Mouse (Mus musculus) C2C12 (cell line): ENCODE results near the gene Tenm4. TPM values are rescaled to one million over a fixed set of nuclear protein-coding genes. Genes with fewer than 3 reads are reported as not detected.

ENCODE experiments used
- H3K27me3 ChIP-seq: one replicate; pipeline ENCODE4 v1.6.1; 2011; ENCODE audit not compliant: control insufficient read depth, insufficient read depth, insufficient read length
- H3K36me3 ChIP-seq: one replicate; pipeline ENCODE4 v1.6.1; 2011; ENCODE audit not compliant: control insufficient read depth, insufficient read depth
- H3K4me3 ChIP-seq: one replicate; pipeline ENCODE4 v1.5.1; 2011; ENCODE audit warnings: mild to moderate bottlenecking, control low read depth; ENCODE audit not compliant: poor library complexity, insufficient read depth, severe bottlenecking
- H3K79me2 ChIP-seq: one replicate; pipeline ENCODE4 v1.6.1; 2011; ENCODE audit not compliant: control insufficient read depth, insufficient read depth
- H3K79me3 ChIP-seq: one replicate; pipeline ENCODE4 v1.6.1; 2011; ENCODE audit warnings: low read depth, control low read depth
- H3ac ChIP-seq: one replicate; pipeline ENCODE3; 2011; ENCODE audit warnings: low read depth; ENCODE audit not compliant: control insufficient read depth, insufficient read length
- CEBPB ChIP-seq: IDR thresholded peaks from one replicate; pipeline ENCODE4 v1.6.1; 2011; ENCODE audit warnings: low read depth, mild to moderate bottlenecking, control low read depth, moderate library complexity
- CTCF ChIP-seq: IDR thresholded peaks from one replicate; pipeline ENCODE4 v1.5.1; 2011; ENCODE audit not compliant: control insufficient read depth, insufficient read depth, insufficient read length
- FOSL1 ChIP-seq: IDR thresholded peaks from one replicate; pipeline ENCODE4 v1.8.0; 2011; ENCODE audit warnings: mild to moderate bottlenecking, low read length; ENCODE audit not compliant: poor library complexity, insufficient read depth, severe bottlenecking
- MAX ChIP-seq: IDR thresholded peaks from one replicate; pipeline ENCODE4 v1.6.1; 2011; ENCODE audit warnings: mild to moderate bottlenecking, control low read depth
- MYOD1 ChIP-seq: IDR thresholded peaks from one replicate; pipeline ENCODE4 v1.6.1; 2011; ENCODE audit warnings: low read depth; ENCODE audit not compliant: control insufficient read depth, insufficient read length
- MYOG ChIP-seq: IDR thresholded peaks from one replicate; pipeline ENCODE4 v1.6.1; 2011; ENCODE audit not compliant: control insufficient read depth, insufficient read length; ENCODE audit errors: extremely low read depth
- USF1 ChIP-seq: IDR thresholded peaks from one replicate; pipeline ENCODE4 v1.6.1; 2011; ENCODE audit warnings: low read depth, mild to moderate bottlenecking, control low read depth, moderate library complexity
- polyA plus RNA-seq: library from polyadenylated mRNA; unstranded; fragments of >200 nt; fragmentation: generic; extraction: Trizol; gene quantifications from one replicate; pipeline ENCODE4 v1.2.1, GENCODE M21; 2012; ENCODE audit warnings: missing spikeins

The Tenm4 gene
- polyA plus RNA-seq, 1 experiment: 0.71 TPM

GRCm38 (mm10) chr7:96540458-96541096 is 369.5 kb downstream of the Tenm4 start:
- no peak for TF ChIP-seq CTCF
- TF ChIP-seq USF1: no peak
- no peak for TF ChIP-seq MYOD1
- TF ChIP-seq FOSL1: no peak
- H3ac ChIP-seq: no peak overlapping the region
- H3K4me3 ChIP-seq: no peak overlapping the region
- no peaks in the 10 kb centered on the region for H3K79me3 ChIP-seq
- no peaks in the 10 kb centered on the region for H3K79me2 ChIP-seq
- H3K36me3 ChIP-seq: no peaks in the 10 kb centered on the region
- H3K27me3 ChIP-seq: no peaks in the 10 kb centered on the region

- TF ChIP-seq MAX (no peak), MYOG (no peak), CEBPB (no peak), CTCF (no peak), MYOD1 (no peak), USF1 (no peak), FOSL1 (no peak)
- no peaks in the 10 kb centered on the region for H3K36me3 ChIP-seq
Observed at GRCm38 (mm10) chr7:96545979-96546378, 374.9 kb downstream of the Tenm4 start.

GRCm38 (mm10) chr7:96551809-96552208 is 380.8 kb downstream of the Tenm4 start:
- H3K79me2 ChIP-seq: no peaks in the 10 kb centered on the region
- H3ac ChIP-seq: no peak overlapping the region
- no peaks in the 10 kb centered on the region for H3K27me3 ChIP-seq
- H3K4me3 ChIP-seq: no peak overlapping the region
- H3K79me3 ChIP-seq: no peaks in the 10 kb centered on the region
- TF ChIP-seq MYOD1 (no peak), MAX (no peak), FOSL1 (no peak), CTCF (no peak), USF1 (no peak), CEBPB (no peak), MYOG (no peak)
- H3K36me3 ChIP-seq: no peaks in the 10 kb centered on the region

More at GRCm38 (mm10) chr7:96545979-96546378, 374.9 kb downstream of the Tenm4 start:
- Histone ChIP-seq H3K79me3 (no peaks in the 10 kb centered on the region), H3K4me3 (no peak overlapping the region), H3K79me2 (no peaks in the 10 kb centered on the region), H3ac (no peak overlapping the region), H3K27me3 (no peaks in the 10 kb centered on the region)

GRCm38 (mm10) chr7:96552292-96552860 is 381.3 kb downstream of the Tenm4 start:
- TF ChIP-seq FOSL1: no peak
- no peak for TF ChIP-seq USF1
- no peak for TF ChIP-seq CEBPB
- TF ChIP-seq MYOD1: no peak
- TF ChIP-seq CTCF: no peak
- TF ChIP-seq MAX: no peak
- no peak for TF ChIP-seq MYOG
- no peak overlapping the region for H3ac ChIP-seq
- no peaks in the 10 kb centered on the region for H3K27me3 ChIP-seq

GRCm38 (mm10) chr7:96554277-96554690 is 383.2 kb downstream of the Tenm4 start:
- H3K27me3 ChIP-seq: no peaks in the 10 kb centered on the region
- H3K79me3 ChIP-seq: no peaks in the 10 kb centered on the region
- no peaks in the 10 kb centered on the region for H3K36me3 ChIP-seq
- H3K79me2 ChIP-seq: no peaks in the 10 kb centered on the region
- TF ChIP-seq MAX (no peak), USF1 (no peak), MYOD1 (no peak), CTCF (no peak), FOSL1 (no peak), CEBPB (no peak)
- no peak overlapping the region for H3ac ChIP-seq
- no peak overlapping the region for H3K4me3 ChIP-seq

More at GRCm38 (mm10) chr7:96552292-96552860, 381.3 kb downstream of the Tenm4 start:
- H3K36me3 ChIP-seq: no peaks in the 10 kb centered on the region
- H3K79me3 ChIP-seq: no peaks in the 10 kb centered on the region
- H3K79me2 ChIP-seq: no peaks in the 10 kb centered on the region
- no peak overlapping the region for H3K4me3 ChIP-seq

GRCm38 (mm10) chr7:96555294-96555693 is 384.2 kb downstream of the Tenm4 start:
- Histone ChIP-seq H3K79me3 (no peaks in the 10 kb centered on the region), H3ac (no peak overlapping the region), H3K27me3 (no peaks in the 10 kb centered on the region), H3K36me3 (no peaks in the 10 kb centered on the region), H3K79me2 (no peaks in the 10 kb centered on the region), H3K4me3 (no peak overlapping the region)
- TF ChIP-seq CTCF: no peak
- TF ChIP-seq MYOD1: no peak
- no peak for TF ChIP-seq USF1
- TF ChIP-seq MYOG: no peak
- TF ChIP-seq FOSL1: no peak
- TF ChIP-seq MAX: no peak
- no peak for TF ChIP-seq CEBPB
